ENCODE assay signal across 30 mouse cellular contexts in genomic region chr11:22733936-22734335, GRCm38 (mm10).
"Had no signal": no experiment of that assay in that cellular context is flagged by ENCODE, and none has a peak within 500 bp of the region (broad histone marks: within the 10 kb centered on the region; RNA-seq: fewer than 3 reads in every experiment).

No protein-coding gene starts in this region.

- H3K36me3 ChIP-seq: limb, embryonic 10.5 days; limb, embryonic 12.5 days; limb, embryonic 13.5 days; limb, embryonic 15.5 days; liver, embryonic 12.5 days; liver, embryonic 13.5 days; liver, embryonic 15.5 days; lung, embryonic 15.5 days; midbrain, embryonic 10.5 days; midbrain, embryonic 12.5 days; midbrain, embryonic 13.5 days; midbrain, embryonic 15.5 days; neural tube, embryonic 12.5 days; neural tube, embryonic 13.5 days had no signal

- H3K4me3 ChIP-seq: limb, embryonic 10.5 days; limb, embryonic 12.5 days; limb, embryonic 13.5 days; limb, embryonic 15.5 days; liver, embryonic 12.5 days; liver, embryonic 13.5 days; liver, embryonic 15.5 days; lung, embryonic 15.5 days; megakaryocyte, embryonic 14.5 days; midbrain, embryonic 10.5 days; midbrain, embryonic 12.5 days; midbrain, embryonic 13.5 days; midbrain, embryonic 15.5 days; myocyte; neural tube, embryonic 12.5 days; neural tube, embryonic 13.5 days had no signal

- H3K27ac ChIP-seq: limb, embryonic 10.5 days; limb, embryonic 12.5 days; limb, embryonic 13.5 days; limb, embryonic 15.5 days; liver, embryonic 12.5 days; liver, embryonic 13.5 days; liver, embryonic 14.5 days; liver, embryonic 15.5 days; lung, embryonic 15.5 days; macrophage; midbrain, embryonic 10.5 days; midbrain, embryonic 12.5 days; midbrain, embryonic 13.5 days; midbrain, embryonic 15.5 days; neural tube, embryonic 12.5 days; neural tube, embryonic 13.5 days had no signal

- ATAC-seq: liver, embryonic 12.5 days; liver, postnatal 0 days; lung, postnatal 0 days; midbrain, embryonic 13.5 days; midbrain, embryonic 15.5 days; midbrain, embryonic 16.5 days had no signal

- DNase-seq: liver; liver, embryonic 13.5 days; liver, postnatal 0 days; lung, adult 18-20 months; lung, adult 2 months; lung, embryonic 14.5 days; lung, postnatal 10 days; lung, postnatal 14 days; lung, postnatal 36 days; lung, postnatal 4 days; midbrain, embryonic 14.5 days had no signal

- H3K27me3 ChIP-seq: limb, embryonic 12.5 days; limb, embryonic 13.5 days; limb, embryonic 15.5 days; liver, embryonic 12.5 days; liver, embryonic 13.5 days; liver, embryonic 15.5 days; lung, embryonic 15.5 days; midbrain, embryonic 12.5 days; midbrain, embryonic 13.5 days; midbrain, embryonic 15.5 days; neural tube, embryonic 12.5 days; neural tube, embryonic 13.5 days had no signal

- H3K4me1 ChIP-seq: limb, embryonic 10.5 days; limb, embryonic 12.5 days; limb, embryonic 13.5 days; limb, embryonic 15.5 days; liver, embryonic 12.5 days; liver, embryonic 13.5 days; liver, embryonic 15.5 days; lung, embryonic 15.5 days; midbrain, embryonic 10.5 days; midbrain, embryonic 12.5 days; midbrain, embryonic 13.5 days; midbrain, embryonic 15.5 days; neural tube, embryonic 12.5 days; neural tube, embryonic 13.5 days had no signal

- H3K9me3 ChIP-seq: limb, embryonic 10.5 days; limb, embryonic 12.5 days; limb, embryonic 13.5 days; limb, embryonic 15.5 days; liver, embryonic 12.5 days; liver, embryonic 13.5 days; liver, embryonic 15.5 days; lung, embryonic 15.5 days; midbrain, embryonic 10.5 days; midbrain, embryonic 12.5 days; midbrain, embryonic 13.5 days; midbrain, embryonic 15.5 days; neural tube, embryonic 12.5 days; neural tube, embryonic 13.5 days had no signal
